Mouse (Mus musculus) adipocyte (in vitro differentiated cells): ENCODE measurements around the gene Rabep1.

Source experiments
- DNase-seq: peaks from one replicate; pipeline ENCODE4 v3.0.0-alpha.2; 2016; ENCODE audit warnings: low spot score

Rabep1 gene

GRCm38 (mm10) chr11:70844559-70845456 is at the start of gene Rabep1:
Gene Rabep1 (plus strand): TSS chr11:70844778.
- peak; percentile 97 for DNase-seq

GRCm38 (mm10) chr11:70802208-70802864 is 42.2 kb upstream of the Rabep1 start:
- no peak for DNase-seq

DNA sequence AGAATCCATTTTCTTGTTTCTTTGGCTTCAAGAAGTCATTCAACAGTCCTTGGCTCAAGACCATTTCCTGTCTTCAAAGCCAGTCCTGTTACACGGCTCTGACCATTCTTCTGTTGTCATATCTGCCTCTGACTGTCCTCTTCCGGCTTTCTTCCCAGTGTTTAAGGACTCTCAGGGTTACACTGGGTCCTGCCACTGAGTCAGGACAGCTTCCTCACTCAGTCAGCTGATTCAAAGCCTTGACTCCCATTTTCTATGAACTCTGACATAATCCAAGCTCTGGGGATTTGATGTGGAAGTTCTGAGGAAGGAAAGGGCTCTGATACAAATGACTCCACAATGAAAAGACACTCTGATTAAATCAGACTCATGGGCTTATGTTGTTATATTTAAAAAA is 41.7 kb upstream of the Rabep1 start:
- no peak for DNase-seq

GRCm38 (mm10) chr11:70803711-70804200 is 40.8 kb upstream of the Rabep1 start:
- no peak for DNase-seq

GRCm38 (mm10) chr11:70804395-70804794 is 40.2 kb upstream of the Rabep1 start:
- DNase-seq = no peak

DNA sequence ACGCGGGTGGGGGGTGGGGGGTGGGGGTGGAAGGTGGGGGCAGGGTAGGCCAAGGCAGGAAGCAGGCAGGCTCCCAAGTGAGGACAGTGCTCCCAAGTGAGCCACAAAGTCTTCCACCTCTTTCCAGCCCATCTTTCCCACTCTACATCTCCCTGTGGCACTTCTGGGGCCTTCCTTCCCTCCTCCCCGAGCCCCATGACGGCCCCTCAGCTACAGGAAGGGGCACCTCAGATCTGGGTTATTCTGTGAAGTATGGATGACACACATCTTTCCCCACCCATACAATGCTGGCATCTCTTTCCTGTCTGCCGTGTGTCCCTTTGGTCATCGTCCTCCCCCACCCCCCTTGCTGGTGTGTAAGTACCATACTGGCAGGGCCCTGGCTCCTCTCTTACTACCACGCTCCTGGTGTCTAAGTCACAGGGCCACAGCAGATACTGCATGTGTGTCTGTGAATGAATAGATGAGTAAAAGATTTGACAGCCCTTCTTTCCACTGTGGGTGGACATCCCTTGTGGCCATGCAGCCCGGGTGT is 38.9 kb upstream of the Rabep1 start:
- DNase-seq = no peak

- no peak for DNase-seq
Observed at GRCm38 (mm10) chr11:70806697-70807096, 37.9 kb upstream of the Rabep1 start.

- DNase-seq = no peak
Observed at GRCm38 (mm10) chr11:70807630-70808029, 36.9 kb upstream of the Rabep1 start.

GRCm38 (mm10) chr11:70808101-70808500 is 36.5 kb upstream of the Rabep1 start:
- DNase-seq = no peak

- DNase-seq = no peak
Observed at GRCm38 (mm10) chr11:70809011-70809410, 35.6 kb upstream of the Rabep1 start.

- no peak for DNase-seq
Observed at GRCm38 (mm10) chr11:70811041-70811440, 33.5 kb upstream of the Rabep1 start.

- DNase-seq = no peak
Observed at GRCm38 (mm10) chr11:70811471-70812240, 32.9 kb upstream of the Rabep1 start.

DNA sequence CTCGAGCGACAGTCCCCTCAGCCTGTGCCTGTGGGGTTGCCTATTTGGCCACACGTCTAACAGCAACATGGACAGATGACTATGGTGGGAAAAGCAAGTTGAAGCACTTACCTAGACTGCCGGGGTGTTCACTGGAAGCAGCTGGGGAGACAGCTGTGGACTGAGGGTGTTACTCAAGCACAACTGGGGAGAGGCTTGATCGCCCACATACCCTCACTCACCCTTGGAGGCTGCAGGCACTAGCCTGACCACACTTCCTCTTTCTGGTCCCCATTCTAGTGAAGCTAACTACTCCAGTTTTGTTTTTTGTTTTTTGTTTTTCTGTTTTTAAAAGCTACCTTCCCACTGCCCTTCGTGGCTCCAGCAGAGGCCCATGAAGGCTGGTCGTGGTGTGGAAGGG is 32.2 kb upstream of the Rabep1 start, which contains the start of gene Scimp:
Scimp (minus strand) TSS at position 222 of the 400 bp plus-strand sequence.
- DNase-seq = no peak

DNA sequence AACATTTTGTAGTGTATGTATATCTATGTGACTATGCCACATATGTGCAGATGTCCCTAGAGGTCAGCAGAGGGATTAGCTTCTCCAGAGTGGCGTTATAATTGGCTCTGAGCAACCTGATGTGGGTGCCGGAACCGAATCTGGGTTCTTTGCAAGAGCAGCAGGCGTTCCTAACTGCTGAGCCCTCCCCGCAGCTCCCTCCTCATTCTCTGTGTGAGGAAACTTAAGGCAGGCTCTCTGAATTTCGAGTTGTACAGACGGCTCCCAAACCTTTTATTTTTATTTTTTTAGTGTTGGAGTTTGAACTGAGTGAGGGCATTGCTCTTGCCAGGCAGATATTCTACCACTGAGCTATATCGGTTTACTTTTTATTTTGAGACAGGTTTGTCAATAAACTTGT is 29.5 kb upstream of the Rabep1 start:
- no peak for DNase-seq

DNA sequence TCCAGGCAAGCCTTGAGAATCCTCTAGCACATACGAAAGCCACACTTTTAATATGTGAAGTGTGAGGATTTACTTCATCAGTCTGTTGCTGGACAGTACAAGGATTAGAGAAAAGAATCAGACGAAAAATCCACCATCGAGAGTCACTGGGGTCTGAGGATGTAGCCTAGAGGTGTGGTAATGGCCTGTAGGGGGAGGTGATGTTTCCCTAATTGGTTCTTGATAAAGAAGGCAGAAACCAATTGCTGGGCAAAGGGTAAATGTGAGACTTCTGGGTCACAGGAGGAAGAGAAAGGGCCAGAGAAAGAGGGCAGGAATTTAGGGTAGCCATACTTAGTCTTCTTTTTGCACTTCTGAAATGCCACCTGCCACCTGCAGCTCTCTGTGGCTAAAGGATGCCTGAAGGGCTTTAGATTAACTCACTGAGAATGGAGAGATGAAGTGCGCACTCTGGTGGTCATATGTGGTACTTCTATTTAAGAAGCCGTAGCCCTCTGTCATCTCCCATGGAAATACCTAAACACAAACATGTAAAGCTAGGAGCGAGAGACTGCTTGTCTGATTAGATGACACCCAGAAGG is 29.0 kb upstream of the Rabep1 start:
- peak; percentile 73 for DNase-seq

- DNase-seq = no peak
Observed at GRCm38 (mm10) chr11:70816770-70817169, 27.8 kb upstream of the Rabep1 start.

DNA sequence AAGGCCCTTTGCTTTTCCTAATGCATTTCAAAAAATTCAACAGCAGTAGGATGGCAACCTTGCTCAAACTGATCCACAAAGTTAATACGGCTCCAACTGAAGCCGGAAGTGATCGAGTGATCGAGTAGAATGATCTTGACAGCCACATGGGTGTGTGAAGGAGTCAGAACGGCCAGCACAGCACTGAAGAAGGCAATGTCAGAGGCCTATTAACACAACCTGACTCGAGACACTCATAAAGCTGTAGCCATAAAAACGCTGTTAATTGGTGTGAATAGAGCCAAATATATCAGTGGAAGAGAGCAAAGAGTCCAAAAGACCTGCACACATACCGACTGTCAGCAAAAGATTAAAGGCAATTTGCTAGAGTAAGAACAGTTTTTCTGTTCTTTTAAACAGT is 24.5 kb upstream of the Rabep1 start:
- DNase-seq = no peak

- peak; percentile 65 for DNase-seq
Observed at GRCm38 (mm10) chr11:70821728-70822591, 22.6 kb upstream of the Rabep1 start.

- DNase-seq = no peak
Observed at GRCm38 (mm10) chr11:70826207-70826606, 18.4 kb upstream of the Rabep1 start.

GRCm38 (mm10) chr11:70828975-70829615 is 15.5 kb upstream of the Rabep1 start:
- peak; percentile 49 for DNase-seq
